Mouse (Mus musculus): ENCODE measurements around the gene Epb41l3.

DNA sequence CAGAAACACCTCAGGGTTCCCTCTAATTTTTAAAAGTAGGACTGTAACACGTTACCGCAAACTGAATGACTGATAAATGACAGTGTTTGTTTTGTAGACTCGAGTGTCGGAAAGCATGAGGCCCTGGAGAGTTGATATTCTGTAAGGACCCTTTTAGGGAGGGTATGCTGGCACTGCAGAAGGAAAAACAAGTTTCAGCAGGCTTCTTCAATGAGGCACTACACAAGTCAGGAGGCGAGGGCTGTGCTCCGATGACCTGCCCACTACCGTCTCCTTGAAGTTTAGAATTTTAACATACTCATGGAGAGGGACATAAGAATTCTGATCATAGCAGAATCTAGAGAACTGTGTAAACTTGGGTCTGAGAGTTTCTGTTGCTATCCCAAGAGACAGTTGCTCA, 15.1 kb upstream of the Epb41l3 start:
- no peak for TF ChIP-seq CTCF (IDR thresholded peaks at IDR 0.05; ENCODE audit: extremely low read depth, insufficient read length, insufficient replicate concordance, low read depth, low read length)
- TF ChIP-seq POLR2A (IDR thresholded peaks at IDR 0.05; ENCODE audit: low read depth, low read length), result no peak
